Mouse (Mus musculus) lung, adult 2 months (tissue): Measurements from ENCODE around the gene Foxj3. TPM values are rescaled to one million over a fixed set of nuclear protein-coding genes. Genes with fewer than 3 reads are reported as not detected.

Experiments
- DNase-seq: peaks from one replicate; pipeline ENCODE4 v3.0.0; 2022
- H3K4me1 ChIP-seq: fragments of 200-500 bp; 2 replicates; pipeline ENCODE4 v1.6.1; 2011; ENCODE audit warnings: low read length; ENCODE audit not compliant: control insufficient read depth, insufficient read depth
- H3K4me3 ChIP-seq: fragments of 200-500 bp; replicated peaks from 2 replicates; pipeline ENCODE3; 2011; ENCODE audit warnings: low read depth, mild to moderate bottlenecking, control low read depth, low read length; ENCODE audit errors: extremely low read depth
- CTCF ChIP-seq: fragments of 200-500 bp; IDR thresholded peaks from 2 replicates; pipeline ENCODE4 v1.5.1; 2011; ENCODE audit warnings: mild to moderate bottlenecking, low read length, control low read depth; ENCODE audit not compliant: insufficient read depth
- POLR2A ChIP-seq: fragments of 200-500 bp; IDR thresholded peaks from 2 replicates; pipeline ENCODE4 v1.6.1; 2011; ENCODE audit warnings: low read depth, mild to moderate bottlenecking, control low read depth, low read length, borderline replicate concordance; ENCODE audit errors: extremely low read depth
- whole genome bisulfite sequencing: fragments of 180-500 bp; shearing (Covaris S2); methylation state at CpG from one replicate; pipeline ENCODE4 v1.1.7; 2018; 5-methylcytosine and 5-hydroxymethylcytosine counted together
- polyA plus RNA-seq: library from polyadenylated mRNA; depleted of rRNA; stranded (reverse); fragments of >200 nt; gene quantifications from 2 replicates; pipeline ENCODE4 v1.2.3, GENCODE M21; 2012

Gene Foxj3
- polyA plus RNA-seq, 1 experiment, result 18.0 TPM

DNA sequence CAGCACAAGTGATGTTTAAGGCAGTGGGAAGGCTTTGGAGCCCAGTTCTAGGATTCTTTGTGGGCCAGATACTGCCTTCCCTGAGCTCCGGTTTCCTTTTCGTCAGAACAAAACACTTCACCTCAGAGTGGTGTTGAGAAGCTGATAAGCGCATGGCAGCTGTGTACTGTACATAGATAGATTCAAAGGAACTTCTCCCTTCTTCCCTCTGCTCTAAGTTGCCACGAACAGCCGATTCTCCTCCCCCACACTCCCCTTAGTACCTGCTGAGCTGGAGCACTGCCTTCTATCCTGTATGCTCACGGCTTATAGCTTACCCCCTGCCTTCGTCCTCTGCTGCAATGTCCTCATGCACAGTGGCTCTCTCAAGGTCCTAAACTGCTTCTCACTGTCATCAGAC lies 95.9 kb downstream of the Foxj3 start:
- WGBS, result 60% methylated on average over 7 of the region's 7 CpGs
- TF ChIP-seq CTCF (no peak), POLR2A (no peak)
- no peak for DNase-seq
- Histone ChIP-seq H3K4me3 (no peak overlapping the region), H3K4me1 (peaks cover 5% of the 10 kb centered on the region)

- TF ChIP-seq CTCF (no peak), POLR2A (no peak)
- no peak overlapping the region for H3K4me3 ChIP-seq
- peaks cover 5% of the 10 kb centered on the region for H3K4me1 ChIP-seq
- WGBS, result 47% methylated on average over 7 of the region's 7 CpGs
- DNase-seq, result no peak
These were observed 96.5 kb downstream of the Foxj3 start for GRCm38 (mm10) chr4:119633342-119633741.

DNA sequence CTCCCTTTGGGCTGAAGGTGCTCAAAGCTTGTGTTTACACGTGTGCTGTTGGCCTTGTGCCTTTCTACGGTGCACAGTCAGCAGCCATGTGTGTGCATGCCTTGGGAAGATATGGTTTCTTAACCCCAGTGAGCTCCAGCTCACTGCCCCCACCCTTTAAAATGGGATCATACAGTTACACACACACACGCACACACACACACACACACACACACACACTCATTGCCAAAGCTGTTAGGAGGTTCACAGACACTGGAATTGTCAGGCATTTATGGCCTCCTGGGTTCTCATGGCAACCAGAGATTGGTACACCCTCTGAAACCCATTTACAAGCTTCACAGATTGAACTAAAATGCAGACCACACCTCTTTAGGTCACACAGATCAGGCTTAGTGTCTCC lies 97.1 kb downstream of the Foxj3 start:
- peaks cover 5% of the 10 kb centered on the region for H3K4me1 ChIP-seq
- DNase-seq, result no peak
- 72% methylated on average over 3 of the region's 3 CpGs for WGBS
- TF ChIP-seq POLR2A (no peak), CTCF (no peak)
- H3K4me3 ChIP-seq, result no peak overlapping the region

GRCm38 (mm10) chr4:119634908-119635660 lies 98.3 kb downstream of the Foxj3 start:
- no peak for DNase-seq
- WGBS, result 59% methylated on average over 6 of the region's 6 CpGs
- Histone ChIP-seq H3K4me3 (no peak overlapping the region), H3K4me1 (peaks cover 5% of the 10 kb centered on the region)
- TF ChIP-seq CTCF (no peak), POLR2A (no peak)

DNA sequence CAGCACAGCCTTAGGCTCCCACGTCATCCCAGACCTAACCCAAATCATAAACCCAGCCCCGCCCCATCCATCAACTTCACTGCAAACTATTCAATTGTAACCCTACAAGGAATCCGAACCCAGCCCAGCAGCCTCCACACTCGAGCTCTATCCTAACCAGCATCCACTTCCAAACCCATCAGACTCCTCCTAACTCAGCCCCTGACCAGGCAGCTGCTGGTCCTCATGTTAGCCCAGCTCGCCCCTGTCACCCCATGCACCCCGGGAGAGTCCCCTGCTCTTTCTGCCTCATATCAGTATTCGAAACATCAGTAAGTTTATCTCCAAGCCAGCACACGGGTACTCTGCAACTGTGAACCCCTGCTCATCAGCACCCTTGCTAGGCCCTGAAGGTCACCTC lies 98.9 kb downstream of the Foxj3 start:
- TF ChIP-seq POLR2A (no peak), CTCF (no peak)
- no peak for DNase-seq
- Histone ChIP-seq H3K4me1 (peaks cover 5% of the 10 kb centered on the region), H3K4me3 (no peak overlapping the region)
- 77% methylated on average over 8 of the region's 8 CpGs for WGBS

DNA sequence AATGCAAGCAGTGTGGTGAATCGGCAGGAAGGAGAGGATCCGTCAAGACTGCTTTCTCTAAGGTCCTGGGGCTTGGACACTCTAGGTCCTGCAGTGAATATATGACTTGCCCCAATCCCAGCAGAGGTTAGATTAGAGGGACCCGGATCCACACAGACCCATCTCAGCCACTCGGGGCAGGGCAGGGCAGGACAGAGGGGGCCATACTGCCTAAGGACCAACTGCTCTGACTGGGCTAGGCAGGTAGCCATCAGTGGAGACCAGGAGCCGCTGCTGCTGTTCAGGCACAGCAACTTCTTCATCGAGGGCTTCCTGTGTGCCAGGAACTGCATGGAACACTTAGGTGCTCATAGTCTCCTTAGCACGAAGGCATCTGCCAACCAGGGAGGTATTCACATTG lies 99.9 kb downstream of the Foxj3 start:
- WGBS, result 65% methylated on average over 7 of the region's 7 CpGs
- DNase-seq, result no peak
- no peak for TF ChIP-seq POLR2A
- TF ChIP-seq CTCF, result no peak

GRCm38 (mm10) chr4:119637176-119637845 lies 100.5 kb downstream of the Foxj3 start, which contains the start of gene Guca2a:
Gene Guca2a (plus strand): TSS chr4:119637704.
- Histone ChIP-seq H3K4me1 (peaks cover 2% of the 10 kb centered on the region; the same call in 1 of the 2 replicates), H3K4me3 (no peak within 1 kb of the TSS)
- no peak for DNase-seq
- 61% methylated on average over 4 of the region's 4 CpGs for WGBS
- TF ChIP-seq CTCF (no peak), POLR2A (no peak)

More for the DNA sequence above, 99.9 kb downstream of the Foxj3 start:
- Histone ChIP-seq H3K4me3 (no peak overlapping the region), H3K4me1 (peaks cover 2% of the 10 kb centered on the region; the same call in 1 of the 2 replicates)

- TF ChIP-seq POLR2A (no peak), CTCF (no peak)
- WGBS, result 78% methylated on average over 6 of the region's 6 CpGs
- DNase-seq, result no peak
- peaks cover 2% of the 10 kb centered on the region; the same call in 1 of the 2 replicates for H3K4me1 ChIP-seq
- no peak overlapping the region for H3K4me3 ChIP-seq
These were observed 101.1 kb downstream of the Foxj3 start for GRCm38 (mm10) chr4:119637946-119638345.

GRCm38 (mm10) chr4:119638656-119639055 lies 101.9 kb downstream of the Foxj3 start:
- WGBS, result 62% methylated on average over 11 of the region's 11 CpGs
- no peak for DNase-seq
- H3K4me1 ChIP-seq, result no peaks in the 10 kb centered on the region
- no peak overlapping the region for H3K4me3 ChIP-seq
- TF ChIP-seq CTCF (no peak), POLR2A (no peak)

GRCm38 (mm10) chr4:119642666-119643065 lies 105.9 kb downstream of the Foxj3 start:
- Histone ChIP-seq H3K4me1 (no peaks in the 10 kb centered on the region), H3K4me3 (no peak overlapping the region)
- 80% methylated on average over 4 of the region's 4 CpGs for WGBS
- no peak for DNase-seq
- TF ChIP-seq CTCF, result no peak
- no peak for TF ChIP-seq POLR2A
